Mouse (Mus musculus): ENCODE results near the gene Men1. TPM values are rescaled to one million over a fixed set of nuclear protein-coding genes. Genes with fewer than 3 reads are reported as not detected.

The Men1 gene
- polyA plus RNA-seq, 1 experiment from 2014 or later = 71.4 TPM

DNA sequence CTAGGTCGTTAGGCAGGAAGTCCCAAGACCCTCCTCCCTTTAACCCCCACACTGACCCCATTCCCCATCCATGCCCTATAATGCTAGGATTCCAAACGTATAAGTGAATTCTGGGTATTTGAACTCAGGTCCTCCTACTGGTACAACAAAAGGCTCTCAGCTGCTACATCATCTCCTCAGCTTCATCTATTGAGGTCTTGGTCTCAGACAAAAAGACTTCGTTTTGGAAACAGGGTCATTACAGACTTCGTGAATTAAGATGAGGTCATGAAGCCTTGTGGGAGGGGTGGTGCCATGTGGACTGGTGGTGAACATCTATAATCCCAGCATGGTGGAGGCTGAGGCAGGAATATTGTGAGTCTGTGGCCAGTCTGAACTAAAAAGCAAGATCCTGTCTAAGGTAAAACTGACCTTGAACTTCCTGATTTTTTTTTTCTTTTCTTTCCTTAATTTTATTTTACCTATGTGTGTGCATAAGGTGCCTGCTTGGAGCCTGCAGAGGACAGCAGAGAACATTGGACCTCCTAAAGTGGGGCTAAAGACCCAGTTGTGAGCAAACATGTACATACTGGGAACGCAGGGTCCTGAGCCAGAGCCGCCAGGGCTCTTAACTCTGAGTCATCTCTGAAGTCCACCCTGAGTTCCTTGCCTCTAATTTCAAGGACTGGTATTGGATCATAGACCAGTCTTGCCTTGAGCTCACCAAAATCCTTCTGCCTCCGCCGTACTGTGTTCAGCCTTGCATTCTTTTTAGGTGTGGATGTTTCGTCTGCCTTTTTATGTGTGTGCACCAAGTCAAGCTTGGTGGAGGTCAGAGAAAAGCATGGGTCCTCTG is 801 bp upstream of the Men1 start:
- H3K27ac ChIP-seq (ENCODE audit: low read length) = peak overlapping the region; percentile 81
- no peaks in the 10 kb centered on the region for H3K27me3 ChIP-seq (ENCODE audit: control insufficient read depth, insufficient read depth, low read depth, low read length)
- no peaks in the 10 kb centered on the region for H3K9me3 ChIP-seq (replicated peaks; ENCODE audit: control insufficient read depth, low read length, poor library complexity, severe bottlenecking)
- no peak overlapping the region for H3K9ac ChIP-seq (ENCODE audit: low read depth, low read length)
- peak overlapping the region; percentile 38 for H3K4me2 ChIP-seq (ENCODE audit: low read length)
- peak; percentile 11; the same call in 1 of the 2 replicates for ATAC-seq
- peaks cover 23% of the 10 kb centered on the region for H3K4me1 ChIP-seq (ENCODE audit: control insufficient read depth, insufficient read depth, low read length)
- 66% methylated on average over 9 of the region's 9 CpGs for WGBS
- peaks cover 12% of the 10 kb centered on the region for H3K36me3 ChIP-seq (ENCODE audit: control insufficient read depth, insufficient read depth, low read length)
- peak overlapping the region; percentile 86 for H3K4me3 ChIP-seq (ENCODE audit: low read depth, low read length)

- Histone ChIP-seq H3K4me1 (ENCODE audit: control insufficient read depth, insufficient read depth, low read length) (peaks cover 25% of the 10 kb centered on the region), H3K9ac (ENCODE audit: low read depth, low read length) (peak overlapping the region; percentile 90), H3K27ac (ENCODE audit: low read length) (peak overlapping the region; percentile 81), H3K36me3 (ENCODE audit: control insufficient read depth, insufficient read depth, low read length) (peaks cover 24% of the 10 kb centered on the region), H3K4me2 (ENCODE audit: low read length) (peak overlapping the region; percentile 96), H3K27me3 (ENCODE audit: control insufficient read depth, insufficient read depth, low read depth, low read length) (no peaks in the 10 kb centered on the region), H3K9me3 (replicated peaks; ENCODE audit: control insufficient read depth, low read length, poor library complexity, severe bottlenecking) (no peaks in the 10 kb centered on the region), H3K4me3 (ENCODE audit: low read depth, low read length) (peak overlapping the region; percentile 86)
- ATAC-seq = no peak; the same call in 1 of the 2 replicates
- under 1% methylated on average over 24 of the region's 25 CpGs for WGBS
Measured at GRCm38 (mm10) chr19:6335458-6335827, 664 bp downstream of the Men1 start.

- 97% methylated on average over 10 of the region's 10 CpGs for whole genome bisulfite sequencing
- peak overlapping the region; percentile 86; the same call in 1 of the 2 replicates for H3K4me3 ChIP-seq (ENCODE audit: low read depth, low read length)
Measured at GRCm38 (mm10) chr19:6336920-6337319, 2.1 kb downstream of the Men1 start.

DNA sequence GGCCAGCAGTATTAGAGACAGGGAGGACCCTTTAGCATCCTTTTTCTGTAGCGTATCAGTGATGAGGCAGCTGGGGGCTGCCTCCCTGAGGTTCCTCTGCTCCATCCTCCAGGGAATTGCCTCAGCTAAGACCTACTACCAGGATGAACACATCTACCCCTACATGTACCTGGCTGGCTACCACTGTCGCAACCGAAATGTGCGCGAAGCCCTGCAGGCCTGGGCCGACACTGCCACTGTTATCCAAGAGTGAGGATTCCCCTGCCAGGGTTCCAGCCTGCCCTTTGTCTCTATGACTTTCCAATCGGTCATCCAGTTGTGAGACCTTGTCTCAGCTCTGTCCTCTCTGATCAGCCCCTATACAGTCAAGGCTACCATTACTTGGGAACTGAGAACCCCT is 3.4 kb downstream of the Men1 start:
- Histone ChIP-seq H3K4me2 (ENCODE audit: low read length) (no peak overlapping the region), H3K27me3 (ENCODE audit: control insufficient read depth, insufficient read depth, low read depth, low read length) (no peaks in the 10 kb centered on the region), H3K9ac (ENCODE audit: low read depth, low read length) (no peak overlapping the region), H3K36me3 (ENCODE audit: control insufficient read depth, insufficient read depth, low read length) (peaks cover 26% of the 10 kb centered on the region), H3K27ac (ENCODE audit: low read length) (no peak overlapping the region), H3K9me3 (replicated peaks; ENCODE audit: control insufficient read depth, low read length, poor library complexity, severe bottlenecking) (no peaks in the 10 kb centered on the region), H3K4me3 (ENCODE audit: low read depth, low read length) (no peak overlapping the region), H3K4me1 (ENCODE audit: control insufficient read depth, insufficient read depth, low read length) (peaks cover 34% of the 10 kb centered on the region)
- ATAC-seq = no peak
- 90% methylated on average over 7 of the region's 7 CpGs for WGBS

More at GRCm38 (mm10) chr19:6336920-6337319, 2.1 kb downstream of the Men1 start:
- Histone ChIP-seq H3K36me3 (ENCODE audit: control insufficient read depth, insufficient read depth, low read length) (peaks cover 24% of the 10 kb centered on the region), H3K9me3 (replicated peaks; ENCODE audit: control insufficient read depth, low read length, poor library complexity, severe bottlenecking) (no peaks in the 10 kb centered on the region), H3K4me2 (ENCODE audit: low read length) (peak overlapping the region; percentile 96), H3K27me3 (ENCODE audit: control insufficient read depth, insufficient read depth, low read depth, low read length) (no peaks in the 10 kb centered on the region), H3K27ac (ENCODE audit: low read length) (no peak overlapping the region), H3K9ac (ENCODE audit: low read depth, low read length) (peak overlapping the region; percentile 90), H3K4me1 (ENCODE audit: control insufficient read depth, insufficient read depth, low read length) (peaks cover 34% of the 10 kb centered on the region)
- no peak for ATAC-seq

GRCm38 (mm10) chr19:6338716-6339115 is 3.9 kb downstream of the Men1 start:
- WGBS = 96% methylated on average over 11 of the region's 11 CpGs
- H3K4me3 ChIP-seq (ENCODE audit: low read depth, low read length) = no peak overlapping the region

DNA sequence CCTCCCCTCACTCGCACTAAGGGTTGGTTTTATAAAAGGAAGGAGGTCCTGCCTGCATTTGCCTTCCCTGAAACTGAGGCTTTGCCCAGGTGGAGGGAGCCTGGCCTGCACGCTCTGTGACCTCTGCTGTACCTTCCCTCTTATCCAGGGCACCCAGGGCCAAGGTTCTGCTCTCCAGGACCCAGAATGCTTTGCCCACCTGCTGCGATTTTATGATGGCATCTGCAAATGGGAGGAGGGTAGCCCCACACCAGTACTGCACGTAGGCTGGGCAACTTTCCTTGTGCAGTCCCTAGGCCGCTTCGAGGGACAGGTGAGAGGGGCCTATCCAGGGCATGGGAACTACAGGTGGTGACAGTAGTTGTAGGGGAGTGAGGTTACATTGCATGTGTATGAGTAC is 4.4 kb downstream of the Men1 start:
- no peak overlapping the region for H3K9ac ChIP-seq (ENCODE audit: low read depth, low read length)
- 97% methylated on average over 6 of the region's 6 CpGs for WGBS
- H3K27me3 ChIP-seq (ENCODE audit: control insufficient read depth, insufficient read depth, low read depth, low read length) = no peaks in the 10 kb centered on the region
- H3K4me3 ChIP-seq (ENCODE audit: low read depth, low read length) = no peak overlapping the region
- no peaks in the 10 kb centered on the region for H3K9me3 ChIP-seq (replicated peaks; ENCODE audit: control insufficient read depth, low read length, poor library complexity, severe bottlenecking)
- no peak overlapping the region for H3K4me2 ChIP-seq (ENCODE audit: low read length)
- peaks cover 34% of the 10 kb centered on the region for H3K4me1 ChIP-seq (ENCODE audit: control insufficient read depth, insufficient read depth, low read length)
- no peak for ATAC-seq
- no peak overlapping the region for H3K27ac ChIP-seq (ENCODE audit: low read length)
- peaks cover 30% of the 10 kb centered on the region for H3K36me3 ChIP-seq (ENCODE audit: control insufficient read depth, insufficient read depth, low read length)

More at GRCm38 (mm10) chr19:6338716-6339115, 3.9 kb downstream of the Men1 start:
- no peaks in the 10 kb centered on the region for H3K27me3 ChIP-seq (ENCODE audit: control insufficient read depth, insufficient read depth, low read depth, low read length)
- H3K36me3 ChIP-seq (ENCODE audit: control insufficient read depth, insufficient read depth, low read length) = peaks cover 26% of the 10 kb centered on the region
- peaks cover 34% of the 10 kb centered on the region for H3K4me1 ChIP-seq (ENCODE audit: control insufficient read depth, insufficient read depth, low read length)
- H3K9me3 ChIP-seq (replicated peaks; ENCODE audit: control insufficient read depth, low read length, poor library complexity, severe bottlenecking) = no peaks in the 10 kb centered on the region
- H3K9ac ChIP-seq (ENCODE audit: low read depth, low read length) = no peak overlapping the region
- H3K4me2 ChIP-seq (ENCODE audit: low read length) = no peak overlapping the region
- no peak overlapping the region for H3K27ac ChIP-seq (ENCODE audit: low read length)
- ATAC-seq = no peak

DNA sequence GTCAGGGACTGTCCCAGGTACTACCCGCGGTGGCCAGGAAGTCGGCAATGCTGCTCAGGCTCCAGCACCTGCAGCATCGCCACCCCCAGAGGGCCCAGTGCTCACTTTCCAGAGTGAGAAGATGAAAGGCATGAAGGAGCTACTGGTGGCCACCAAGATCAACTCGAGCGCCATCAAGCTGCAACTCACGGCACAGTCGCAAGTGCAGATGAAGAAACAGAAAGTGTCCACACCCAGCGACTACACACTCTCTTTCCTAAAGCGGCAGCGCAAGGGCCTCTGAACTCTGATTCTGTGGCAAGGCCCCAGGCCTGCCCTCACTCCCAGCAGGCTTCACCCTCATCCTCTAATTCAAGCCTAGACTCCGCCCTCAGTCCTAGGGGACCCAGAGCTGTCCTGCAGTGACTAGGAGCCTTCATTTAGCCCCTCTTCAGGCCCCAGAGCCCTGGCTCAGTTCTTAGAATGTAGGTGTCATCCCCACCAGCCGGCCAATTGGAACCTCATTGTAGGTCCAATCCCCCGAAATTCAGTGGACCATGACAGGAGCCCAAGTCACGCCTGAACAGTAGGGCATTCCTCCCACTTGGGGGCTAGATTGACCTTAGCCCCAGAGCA is 5.2 kb downstream of the Men1 start:
- Histone ChIP-seq H3K4me2 (ENCODE audit: low read length) (peak overlapping the region; percentile 77), H3K36me3 (ENCODE audit: control insufficient read depth, insufficient read depth, low read length) (peaks cover 36% of the 10 kb centered on the region), H3K27ac (ENCODE audit: low read length) (no peak overlapping the region; the same call in 1 of the 2 replicates)

GRCm38 (mm10) chr19:6340524-6341452 is 6.0 kb downstream of the Men1 start, which contains the start of gene Map4k2:
Gene Map4k2 (plus strand): TSS chr19:6341135.
- H3K27ac ChIP-seq (ENCODE audit: low read length) = peak within 1 kb of the TSS; percentile 29; the same call in 1 of the 2 replicates
- ATAC-seq = peak; percentile 29
- H3K9me3 ChIP-seq (replicated peaks; ENCODE audit: control insufficient read depth, low read length, poor library complexity, severe bottlenecking) = no peaks in the 10 kb centered on the region
- H3K36me3 ChIP-seq (ENCODE audit: control insufficient read depth, insufficient read depth, low read length) = peaks cover 43% of the 10 kb centered on the region
- 9% methylated on average over 54 of the region's 72 CpGs for WGBS
- peaks cover 29% of the 10 kb centered on the region for H3K4me1 ChIP-seq (ENCODE audit: control insufficient read depth, insufficient read depth, low read length)
- peak within 1 kb of the TSS; percentile 51 for H3K4me3 ChIP-seq (ENCODE audit: low read depth, low read length)
- H3K27me3 ChIP-seq (ENCODE audit: control insufficient read depth, insufficient read depth, low read depth, low read length) = no peaks in the 10 kb centered on the region
- H3K4me2 ChIP-seq (ENCODE audit: low read length) = peak within 1 kb of the TSS; percentile 77
- H3K9ac ChIP-seq (ENCODE audit: low read depth, low read length) = peak within 1 kb of the TSS; percentile 74

More for the DNA sequence above, 5.2 kb downstream of the Men1 start:
- Histone ChIP-seq H3K9ac (ENCODE audit: low read depth, low read length) (no peak overlapping the region), H3K4me3 (ENCODE audit: low read depth, low read length) (no peak overlapping the region), H3K27me3 (ENCODE audit: control insufficient read depth, insufficient read depth, low read depth, low read length) (no peaks in the 10 kb centered on the region), H3K9me3 (replicated peaks; ENCODE audit: control insufficient read depth, low read length, poor library complexity, severe bottlenecking) (no peaks in the 10 kb centered on the region), H3K4me1 (ENCODE audit: control insufficient read depth, insufficient read depth, low read length) (peaks cover 31% of the 10 kb centered on the region)
- 66% methylated on average over 15 of the region's 15 CpGs for WGBS
- ATAC-seq = no peak
